Mouse (Mus musculus): Measurements from ENCODE around the gene Zbtb44.

DNA sequence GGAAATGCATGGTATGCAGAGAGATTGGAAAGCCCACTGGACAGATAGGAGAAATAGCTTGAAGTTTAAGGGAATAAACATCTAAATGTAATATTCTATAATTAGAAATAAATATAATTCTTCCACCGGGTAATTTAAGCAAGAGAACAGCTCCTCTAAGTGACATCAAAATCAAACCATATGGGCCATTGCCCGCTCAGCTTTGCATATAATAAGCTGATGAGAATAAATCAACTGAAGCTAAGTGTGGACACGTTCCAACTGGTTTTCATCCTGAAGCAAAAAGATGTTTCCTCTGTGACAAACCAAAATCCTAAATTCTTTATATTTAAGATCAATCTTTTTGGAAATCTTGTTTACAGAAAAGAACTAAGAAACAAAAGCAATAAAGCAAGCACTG, 19.7 kb upstream of the Zbtb44 start:
- TF ChIP-seq CTCF (IDR thresholded peaks at IDR 0.05; ENCODE audit: control insufficient read depth, insufficient read depth, insufficient replicate concordance, low read depth, low read length): no peak
- TF ChIP-seq POLR2A (IDR thresholded peaks at IDR 0.05; ENCODE audit: control insufficient read depth, low read depth, low read length): no peak
